Mouse (Mus musculus) bone marrow, adult 2 months (tissue): Measurements from ENCODE around the gene Scml4.

Experiments
- CTCF ChIP-seq: fragments of 200-500 bp; IDR thresholded peaks from 2 replicates; pipeline ENCODE4 v1.5.1; 2011; ENCODE audit warnings: low read length, control low read depth; ENCODE audit not compliant: control insufficient read depth, insufficient read depth
- POLR2A ChIP-seq: fragments of 200-500 bp; IDR thresholded peaks from 2 replicates; pipeline ENCODE4 v1.6.1; 2011; ENCODE audit warnings: low read depth, mild to moderate bottlenecking, control low read depth, low read length, borderline replicate concordance; ENCODE audit not compliant: control insufficient read depth

DNA sequence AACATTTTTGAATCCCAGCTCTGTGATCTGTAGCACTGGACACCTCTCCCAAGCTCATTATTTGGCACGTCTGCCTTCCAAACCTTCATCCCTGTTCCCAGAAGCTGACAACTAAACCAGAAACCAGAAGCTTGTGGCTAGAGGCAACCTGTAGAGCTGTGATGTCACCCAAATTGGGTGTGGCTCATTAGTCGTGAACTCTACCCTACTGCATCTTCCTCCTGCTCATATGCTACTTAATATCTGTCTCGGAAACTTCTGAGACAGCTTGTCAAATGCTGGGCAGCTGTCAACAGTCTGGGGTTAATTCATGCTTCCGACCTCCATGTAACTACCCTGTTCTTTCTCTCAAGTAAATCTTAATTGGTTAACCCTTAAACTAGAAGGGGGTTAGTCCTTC, 32.8 kb downstream of the Scml4 start:
- TF ChIP-seq POLR2A (no peak), CTCF (no peak)
